Comparison of ENCODE assay signal across 8 mouse cellular contexts in genomic region chr6:83165607-83166242, GRCm38 (mm10). TPM values are rescaled to one million over a fixed set of nuclear protein-coding genes. Genes with fewer than 3 reads are reported as not detected.
A peak's percentile ranks its signal among the peaks of the same experiment; 100 is the strongest.
DNase-seq lines count a peak whose midpoint lies in the region; ATAC-seq and TF ChIP-seq lines count a peak whose summit lies in the region.

TSS of gene Dctn1 (plus strand) at chr6:83165920.

- peaks cover 52% of the 10 kb centered on the region for H3K4me1 ChIP-seq in erythroblast, embryonic 14.5 days (ENCODE audit: control insufficient read depth)
- peaks cover 36% of the 10 kb centered on the region for H3K4me1 ChIP-seq in heart, embryonic 12.5 days (replicated peaks)
- peaks cover 24% of the 10 kb centered on the region; the same call in 1 of the 2 replicates for H3K4me1 ChIP-seq in kidney, postnatal 0 days (replicated peaks; ENCODE audit: insufficient read depth, low read length)
- peaks cover 18% of the 10 kb centered on the region for H3K4me1 ChIP-seq in liver, embryonic 11.5 days (replicated peaks; ENCODE audit: control insufficient read depth, insufficient read depth, low read length)
- H3K4me1 ChIP-seq in stomach, embryonic 14.5 days (ENCODE audit: control insufficient read depth, insufficient read depth, low read length): peaks cover 18% of the 10 kb centered on the region; the same call in 1 of the 2 replicates

- peak; percentile 90 for ATAC-seq in heart, embryonic 12.5 days (ENCODE audit: insufficient number of reproducible peaks, low FRiP score)
- ATAC-seq in kidney, postnatal 0 days (replicated peaks; ENCODE audit: low FRiP score, low read depth): peak; percentile 73
- peak; percentile 86 for ATAC-seq in liver, embryonic 11.5 days (replicated peaks; ENCODE audit: low FRiP score)
- peak; percentile 85 for ATAC-seq in stomach, embryonic 14.5 days (ENCODE audit: insufficient number of reproducible peaks, insufficient read depth, low FRiP score, low read depth)

- peaks cover 30% of the 10 kb centered on the region for H3K79me3 ChIP-seq in C2C12 (ENCODE audit: low read depth)

- peaks cover 42% of the 10 kb centered on the region for H3K79me2 ChIP-seq in C2C12 (ENCODE audit: control insufficient read depth, insufficient read depth)

- peak; percentile 72 for TF ChIP-seq POLR2A in brain, embryonic 14.5 days (IDR thresholded peaks at IDR 0.05; ENCODE audit: borderline replicate concordance, extremely low read depth, insufficient read depth, insufficient read length, poor library complexity, severe bottlenecking)

- peak within 1 kb of the TSS; percentile 75 for H3K27ac ChIP-seq in heart, embryonic 12.5 days (ENCODE audit: poor library complexity, severe bottlenecking)
- peak within 1 kb of the TSS; percentile 85 for H3K27ac ChIP-seq in kidney, postnatal 0 days
- H3K27ac ChIP-seq in liver, embryonic 11.5 days (ENCODE audit: low read depth, low read length): peak within 1 kb of the TSS; percentile 28
- H3K27ac ChIP-seq in stomach, embryonic 14.5 days (ENCODE audit: low read length): peak within 1 kb of the TSS; percentile 75

- peak within 1 kb of the TSS; percentile 90 for H3K9ac ChIP-seq in heart, embryonic 12.5 days
- H3K9ac ChIP-seq in kidney, postnatal 0 days (ENCODE audit: low read depth, low read length): peak within 1 kb of the TSS; percentile 91
- peak within 1 kb of the TSS; percentile 74 for H3K9ac ChIP-seq in liver, embryonic 11.5 days (ENCODE audit: low read depth, low read length)
- peak within 1 kb of the TSS; percentile 71 for H3K9ac ChIP-seq in stomach, embryonic 14.5 days (replicated peaks; ENCODE audit: low read depth, low read length)

- under 1% methylated on average over 51 of the region's 58 CpGs for WGBS in heart, embryonic 12.5 days
- WGBS in kidney, postnatal 0 days: under 1% methylated on average over 58 of the region's 58 CpGs
- WGBS in liver, embryonic 11.5 days: under 1% methylated on average over 58 of the region's 58 CpGs
- WGBS in stomach, embryonic 14.5 days: under 1% methylated on average over 51 of the region's 58 CpGs

- peak; percentile 98 for DNase-seq in brain, embryonic 14.5 days (ENCODE audit: low read depth)
- DNase-seq in kidney, postnatal 0 days (ENCODE audit: low spot score): peak; percentile 98
- DNase-seq in liver, embryonic 11.5 days (ENCODE audit: low spot score): peak; percentile 92
- DNase-seq in naive thymus-derived CD4-positive, alpha-beta T cell, adult 2 months (ENCODE audit: low read depth): peak; percentile 98

- H3K9me3 ChIP-seq in erythroblast, embryonic 14.5 days (ENCODE audit: control insufficient read depth, low read length): peaks cover 7% of the 10 kb centered on the region; the same call in 1 of the 2 replicates
- no peaks in the 10 kb centered on the region for H3K9me3 ChIP-seq in heart, embryonic 12.5 days (replicated peaks)
- H3K9me3 ChIP-seq in kidney, postnatal 0 days (replicated peaks; ENCODE audit: low read length): no peaks in the 10 kb centered on the region
- H3K9me3 ChIP-seq in liver, embryonic 11.5 days (ENCODE audit: control insufficient read depth, low read length): no peaks in the 10 kb centered on the region
- no peaks in the 10 kb centered on the region for H3K9me3 ChIP-seq in stomach, embryonic 14.5 days (ENCODE audit: control insufficient read depth, low read depth, low read length)

- H3K27me3 ChIP-seq in C2C12 (ENCODE audit: control insufficient read depth, insufficient read depth, insufficient read length): peaks cover 10% of the 10 kb centered on the region
- peaks cover 37% of the 10 kb centered on the region for H3K27me3 ChIP-seq in erythroblast, embryonic 14.5 days (ENCODE audit: control insufficient read depth)
- H3K27me3 ChIP-seq in heart, embryonic 12.5 days (replicated peaks): peaks cover 20% of the 10 kb centered on the region
- 0 out of 2 replicates have a peak, but pooled peaks cover 13% of the 10 kb centered on the region for H3K27me3 ChIP-seq in kidney, postnatal 0 days (ENCODE audit: insufficient read depth, low read length)
- H3K27me3 ChIP-seq in liver, embryonic 11.5 days (replicated peaks; ENCODE audit: control insufficient read depth, insufficient read depth, low read length): peaks cover 20% of the 10 kb centered on the region
- peaks cover 9% of the 10 kb centered on the region for H3K27me3 ChIP-seq in stomach, embryonic 14.5 days (ENCODE audit: control insufficient read depth, insufficient read depth, low read length)

- H3ac ChIP-seq in C2C12 (ENCODE audit: control insufficient read depth, insufficient read length, low read depth): peak within 1 kb of the TSS; percentile 91

- TF ChIP-seq CTCF in C2C12 (IDR thresholded peaks at IDR 0.05; ENCODE audit: control insufficient read depth, insufficient read depth, insufficient read length): peak; percentile 55
- peak; percentile 80 for TF ChIP-seq CTCF in brain, embryonic 14.5 days (IDR thresholded peaks at IDR 0.05; ENCODE audit: borderline replicate concordance, extremely low read depth, insufficient read depth, insufficient read length)
- peak; percentile 92 for TF ChIP-seq CTCF in kidney, postnatal 0 days (IDR thresholded peaks at IDR 0.05; ENCODE audit: low read depth)

- no peaks in the 10 kb centered on the region for H3K36me3 ChIP-seq in C2C12 (ENCODE audit: control insufficient read depth, insufficient read depth)
- H3K36me3 ChIP-seq in erythroblast, embryonic 14.5 days (ENCODE audit: control insufficient read depth): peaks cover 11% of the 10 kb centered on the region
- H3K36me3 ChIP-seq in heart, embryonic 12.5 days: no peaks in the 10 kb centered on the region
- H3K36me3 ChIP-seq in kidney, postnatal 0 days (ENCODE audit: insufficient read depth, low read length): no peaks in the 10 kb centered on the region
- no peaks in the 10 kb centered on the region for H3K36me3 ChIP-seq in liver, embryonic 11.5 days (ENCODE audit: control insufficient read depth, insufficient read depth, low read length)
- H3K36me3 ChIP-seq in stomach, embryonic 14.5 days (ENCODE audit: control insufficient read depth, insufficient read depth, low read length): no peaks in the 10 kb centered on the region; the same call in 1 of the 2 replicates

- H3K4me3 ChIP-seq in C2C12 (ENCODE audit: insufficient read depth, poor library complexity, severe bottlenecking): peak within 1 kb of the TSS; percentile 90
- H3K4me3 ChIP-seq in erythroblast, embryonic 14.5 days (replicated peaks): peak within 1 kb of the TSS; percentile 78
- peak within 1 kb of the TSS; percentile 80 for H3K4me3 ChIP-seq in heart, embryonic 12.5 days
- H3K4me3 ChIP-seq in kidney, postnatal 0 days (replicated peaks; ENCODE audit: low read depth, low read length): peak within 1 kb of the TSS; percentile 88
- H3K4me3 ChIP-seq in liver, embryonic 11.5 days (ENCODE audit: low read depth, low read length): peak within 1 kb of the TSS; percentile 74
- peak within 1 kb of the TSS; percentile 70 for H3K4me3 ChIP-seq in stomach, embryonic 14.5 days (ENCODE audit: low read depth, low read length)

- peak within 1 kb of the TSS; percentile 90 for H3K4me2 ChIP-seq in heart, embryonic 12.5 days
- H3K4me2 ChIP-seq in kidney, postnatal 0 days (ENCODE audit: low read length): peak within 1 kb of the TSS; percentile 65
- H3K4me2 ChIP-seq in liver, embryonic 11.5 days: peak within 1 kb of the TSS; percentile 87
- H3K4me2 ChIP-seq in stomach, embryonic 14.5 days (replicated peaks; ENCODE audit: low read depth, low read length): peak within 1 kb of the TSS; percentile 74

TF ChIP-seq in C2C12, 6 proteins besides CTCF, POLR2A, EP300 and RAD21:
- TF ChIP-seq MAX (IDR thresholded peaks at IDR 0.05) (peak; percentile 99), CEBPB (IDR thresholded peaks at IDR 0.05; ENCODE audit: low read depth) (no peak)

RNA-seq across cellular contexts. Expression of gene Dctn1, which starts in this region (rescaled TPM):
- 83.0 TPM for polyA plus RNA-seq in C2C12 (2012; fragmentation: generic; extraction: Trizol)
- polyA plus RNA-seq in brain, embryonic 14.5 days (2012; rRNA removed): 217 and 252 TPM in 2 replicates
- 27.2 and 36.9 TPM in 2 replicates for polyA plus RNA-seq in erythroblast, embryonic 14.5 days (2012)
- polyA plus RNA-seq in heart, embryonic 12.5 days (2016; fragmentation: Nextera tagmentation; extraction: Ambion mirVana): 86.9 and 89.0 TPM in 2 replicates
- 62.2 and 68.2 TPM in 2 replicates for polyA plus RNA-seq in kidney, postnatal 0 days (2015; fragmentation: Nextera tagmentation; extraction: Ambion mirVana)
- polyA plus RNA-seq in liver, embryonic 11.5 days (2014; fragmentation: Nextera tagmentation; extraction: Ambion mirVana): 56.3 and 63.4 TPM in 2 replicates
- 70.4 and 73.9 TPM in 2 replicates for polyA plus RNA-seq in stomach, embryonic 14.5 days (2014; fragmentation: Nextera tagmentation; extraction: Ambion mirVana)

Comparison
In these comparisons a context has a peak if more than half of its experiments do, and no peak if none do; other contexts are left out.
1. Peak in every context shown above with its lines: DNase-seq, ATAC-seq, H3K4me3 ChIP-seq and H3K27ac ChIP-seq.
2. H3K27ac ChIP-seq: peak in every context shown above with its lines; median percentile 85 in kidney, postnatal 0 days; 75 in heart, embryonic 12.5 days; 75 in stomach, embryonic 14.5 days; 28 in liver, embryonic 11.5 days.